Mouse (Mus musculus) bone marrow macrophage, adult 2 months (primary cell): ENCODE results near the gene Ms4a4b. TPM values are rescaled to one million over a fixed set of nuclear protein-coding genes. Genes with fewer than 3 reads are reported as not detected.
A peak's percentile ranks its signal among the peaks of the same experiment; 100 is the strongest.

Experiments used
- H3K27ac ChIP-seq: 2 replicates; pipeline ENCODE4 v1.5.1; 2012; ENCODE audit warnings: low read depth, low read length; ENCODE audit not compliant: insufficient read depth
- H3K4me1 ChIP-seq: 2 replicates; pipeline ENCODE4 v1.6.1; 2012; ENCODE audit warnings: low read length; ENCODE audit not compliant: control insufficient read depth, insufficient read depth
- H3K4me3 ChIP-seq: 2 replicates; pipeline ENCODE4 v1.5.1; 2012; ENCODE audit warnings: mild to moderate bottlenecking, low read length, moderate library complexity; ENCODE audit not compliant: insufficient read depth
- CTCF ChIP-seq: IDR thresholded peaks from 2 replicates; pipeline ENCODE4 v1.5.1; 2012; ENCODE audit warnings: low read depth, mild to moderate bottlenecking, low read length, moderate library complexity
- POLR2A ChIP-seq: IDR thresholded peaks from 2 replicates; pipeline ENCODE4 v1.6.1; 2012; ENCODE audit warnings: mild to moderate bottlenecking, low read depth, low read length, borderline replicate concordance
- polyA plus RNA-seq: library from polyadenylated mRNA; stranded (reverse); fragments of >200 nt; gene quantifications from 2 replicates; pipeline ENCODE4 v1.2.4, GENCODE M21; 2012; ENCODE audit not compliant: missing spikeins, insufficient read depth, insufficient read length

Gene Ms4a4b
- polyA plus RNA-seq, 1 experiment = 8.4 TPM

GRCm38 (mm10) chr19:11501326-11501725, 58.0 kb downstream of the Ms4a4b start:
- no peak overlapping the region for H3K4me3 ChIP-seq
- H3K27ac ChIP-seq = no peak overlapping the region
- H3K4me1 ChIP-seq = peaks cover 4% of the 10 kb centered on the region
- TF ChIP-seq CTCF (no peak), POLR2A (no peak)

GRCm38 (mm10) chr19:11504857-11505256, 61.5 kb downstream of the Ms4a4b start:
- Histone ChIP-seq H3K27ac (no peak overlapping the region), H3K4me1 (no peaks in the 10 kb centered on the region), H3K4me3 (no peak overlapping the region)
- TF ChIP-seq POLR2A = no peak
- TF ChIP-seq CTCF = no peak

- no peak overlapping the region for H3K4me3 ChIP-seq
- H3K27ac ChIP-seq = peak overlapping the region; percentile 98
- TF ChIP-seq CTCF (no peak), POLR2A (no peak)
- peaks cover 38% of the 10 kb centered on the region for H3K4me1 ChIP-seq
Measured at GRCm38 (mm10) chr19:11513458-11513857, 70.1 kb downstream of the Ms4a4b start.

- Histone ChIP-seq H3K4me1 (peaks cover 44% of the 10 kb centered on the region), H3K27ac (peak within 1 kb of the TSS; percentile 89), H3K4me3 (no peak within 1 kb of the TSS)
- TF ChIP-seq CTCF = no peak
- no peak for TF ChIP-seq POLR2A
Measured at GRCm38 (mm10) chr19:11516246-11516645, 72.9 kb downstream of the Ms4a4b start, which contains the start of gene Ms4a6b. Ms4a6b (plus strand) TSS chr19:11516512.

Other genes with a start within 250 kb of the Ms4a4b start
- not detected in 2 replicates for gene Ms4a13, start 246.8 kb upstream of the Ms4a4b start, polyA plus RNA-seq
- not detected in 2 replicates for gene Ms4a12, start 211.1 kb upstream of the Ms4a4b start, polyA plus RNA-seq
- gene Ms4a1, start 177.3 kb upstream of the Ms4a4b start, polyA plus RNA-seq = not detected in 2 replicates
- gene Ms4a5, start 159.7 kb upstream of the Ms4a4b start, polyA plus RNA-seq = not detected in 2 replicates
- gene Ms4a14, start 129.1 kb upstream of the Ms4a4b start, polyA plus RNA-seq = 136 and 161 TPM in 2 replicates
- 2,313 and 2,384 TPM in 2 replicates for gene Ms4a7, start 107.4 kb upstream of the Ms4a4b start, polyA plus RNA-seq
- 434 TPM in 2 replicates for gene Ms4a4a, start 68.0 kb upstream of the Ms4a4b start, polyA plus RNA-seq
- 49.2 and 54.0 TPM in 2 replicates for gene Ms4a4c, start 38.8 kb upstream of the Ms4a4b start, polyA plus RNA-seq
- 610 and 628 TPM in 2 replicates for gene Ms4a6c, start 25.8 kb downstream of the Ms4a4b start, polyA plus RNA-seq
- 13.4 and 15.4 TPM in 2 replicates for gene Gm8369, start 42.4 kb downstream of the Ms4a4b start, polyA plus RNA-seq
- 338 and 351 TPM in 2 replicates for gene Ms4a6b, start 73.0 kb downstream of the Ms4a4b start, polyA plus RNA-seq
- not detected in 2 replicates for gene Ms4a4d, start 93.2 kb downstream of the Ms4a4b start, polyA plus RNA-seq
- 323 and 344 TPM in 2 replicates for gene Ms4a6d, start 161.3 kb downstream of the Ms4a4b start, polyA plus RNA-seq
- not detected in 2 replicates for gene Ms4a2, start 180.2 kb downstream of the Ms4a4b start, polyA plus RNA-seq
- gene Ms4a3, start 197.3 kb downstream of the Ms4a4b start, polyA plus RNA-seq = not detected in 2 replicates
- gene Oosp2, start 217.0 kb downstream of the Ms4a4b start, polyA plus RNA-seq = not detected in 2 replicates
- gene Oosp1, start 247.6 kb downstream of the Ms4a4b start, polyA plus RNA-seq = not detected in 2 replicates